Mouse (Mus musculus) heart, postnatal 0 days (tissue): Measurements from ENCODE around the gene Tpp1.

ENCODE experiments used
- CTCF ChIP-seq: IDR thresholded peaks from 2 replicates; pipeline ENCODE4 v1.5.1; 2016; ENCODE audit warnings: antibody characterized with exemption, control low read depth, low read depth
- EP300 ChIP-seq: IDR thresholded peaks from 2 replicates; pipeline ENCODE4 v1.6.1; 2016; ENCODE audit warnings: antibody characterized with exemption, low read depth

- TF ChIP-seq CTCF, result no peak
- TF ChIP-seq EP300, result no peak
These were observed 25.1 kb downstream of the Tpp1 start for GRCm38 (mm10) chr7:105726980-105727325.
